Mouse (Mus musculus) kidney, adult 11 months (tissue): ENCODE results near the gene Mak.
A peak's percentile ranks its signal among the peaks of the same experiment; 100 is the strongest.
"Not testable (repeated sequence)": the region's sequence is repeated elsewhere in the genome, so short reads cannot be mapped to it uniquely, and the experiment has no call there.

Experiments
- DNase-seq: peaks from one replicate; pipeline ENCODE4 v3.0.0; 2022

Gene Mak

DNA sequence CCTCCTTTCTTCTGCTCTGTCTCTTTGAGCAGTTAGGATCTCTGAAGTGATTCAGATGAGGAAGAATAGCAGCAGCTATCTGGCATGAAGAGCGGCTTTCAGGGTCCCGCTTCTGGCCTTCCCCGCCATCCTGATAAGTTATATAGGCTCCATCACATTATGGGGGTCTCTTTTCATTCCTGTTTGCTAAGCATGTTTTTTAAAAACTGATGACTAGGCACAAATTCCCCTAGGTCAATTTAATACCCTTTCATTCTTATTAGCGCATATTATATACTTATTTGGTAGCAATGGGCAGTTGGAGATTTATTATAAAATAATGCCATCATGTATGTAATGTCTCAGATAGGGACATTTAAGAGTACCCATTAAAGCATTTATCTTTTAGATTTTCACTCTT lies 11.9 kb downstream of the Mak start:
- DNase-seq = no peak

GRCm38 (mm10) chr13:41051965-41052364 lies 27.5 kb downstream of the Mak start:
- DNase-seq = no peak

- DNase-seq = no peak
These were observed 32.2 kb downstream of the Mak start for GRCm38 (mm10) chr13:41047280-41047679.

- no peak for DNase-seq
These were observed 33.6 kb downstream of the Mak start for GRCm38 (mm10) chr13:41045901-41046300.

DNA sequence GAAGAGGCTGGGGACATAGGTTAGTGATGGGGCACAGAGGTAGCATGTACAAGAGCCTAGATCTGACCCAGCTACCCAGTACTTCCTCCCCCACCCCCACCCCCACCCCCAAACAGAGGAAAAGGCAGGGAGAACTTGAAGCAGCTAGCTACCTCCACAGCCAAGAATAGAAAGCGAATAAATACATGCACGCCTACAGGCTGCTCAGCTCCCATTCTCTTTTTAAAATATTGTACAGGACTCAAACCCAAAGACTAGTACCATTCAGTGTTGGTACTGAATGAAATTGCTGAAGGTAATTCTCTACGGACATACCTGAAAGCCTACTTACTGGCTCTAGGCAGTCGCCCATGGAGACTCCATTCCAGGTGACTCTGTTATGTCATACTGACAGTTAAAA lies 37.0 kb downstream of the Mak start:
- no peak for DNase-seq

DNA sequence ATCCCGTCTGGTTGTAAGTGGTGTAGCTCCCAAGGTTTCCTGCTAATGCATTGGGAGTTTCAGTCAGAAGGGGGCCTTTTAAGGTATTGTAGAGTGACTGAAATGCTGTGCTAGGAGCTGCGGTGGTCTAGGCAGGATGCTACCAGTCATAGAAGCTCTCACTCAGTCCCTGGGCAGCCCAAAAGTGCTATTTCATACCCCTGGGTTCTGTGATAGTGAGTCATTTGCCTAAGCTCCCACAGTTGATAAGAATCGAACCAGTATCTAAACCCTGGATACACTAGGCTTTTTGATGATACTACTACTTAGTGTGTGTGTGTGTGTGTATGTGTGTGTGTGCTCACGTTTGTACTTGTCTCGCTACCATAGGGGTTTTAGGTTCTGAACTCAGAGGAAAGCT lies 49.4 kb downstream of the Mak start:
- no peak for DNase-seq

GRCm38 (mm10) chr13:41022099-41022498 lies 57.4 kb downstream of the Mak start:
- DNase-seq = no peak

- DNase-seq = no peak
These were observed 57.9 kb downstream of the Mak start for GRCm38 (mm10) chr13:41021607-41022006.

GRCm38 (mm10) chr13:41020494-41020893 lies 59.0 kb downstream of the Mak start:
- DNase-seq = no peak

GRCm38 (mm10) chr13:41018756-41019591 lies 60.5 kb downstream of the Mak start:
- no peak for DNase-seq

DNA sequence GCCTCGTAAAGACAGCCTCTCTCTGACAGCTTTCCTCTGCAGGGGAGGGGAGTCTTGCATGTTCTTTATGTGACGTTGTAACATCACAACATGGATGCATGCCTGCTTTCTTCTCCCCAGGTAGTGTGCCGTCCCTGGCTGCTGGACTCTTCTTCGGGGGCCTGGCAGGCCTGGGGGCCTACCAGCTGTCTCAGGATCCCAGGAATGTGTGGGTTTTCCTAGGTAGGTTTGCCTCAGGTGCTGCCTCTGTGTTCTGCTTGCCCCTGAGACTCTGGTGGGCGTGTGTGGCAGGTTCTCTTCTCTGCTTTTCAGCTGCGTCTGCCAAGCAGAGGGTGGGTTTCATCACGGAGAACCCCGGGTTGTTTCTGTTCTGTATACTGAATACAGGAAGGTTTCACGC lies 61.3 kb downstream of the Mak start:
- DNase-seq = no peak

GRCm38 (mm10) chr13:41017832-41018231 lies 61.7 kb downstream of the Mak start:
- DNase-seq = no peak

DNA sequence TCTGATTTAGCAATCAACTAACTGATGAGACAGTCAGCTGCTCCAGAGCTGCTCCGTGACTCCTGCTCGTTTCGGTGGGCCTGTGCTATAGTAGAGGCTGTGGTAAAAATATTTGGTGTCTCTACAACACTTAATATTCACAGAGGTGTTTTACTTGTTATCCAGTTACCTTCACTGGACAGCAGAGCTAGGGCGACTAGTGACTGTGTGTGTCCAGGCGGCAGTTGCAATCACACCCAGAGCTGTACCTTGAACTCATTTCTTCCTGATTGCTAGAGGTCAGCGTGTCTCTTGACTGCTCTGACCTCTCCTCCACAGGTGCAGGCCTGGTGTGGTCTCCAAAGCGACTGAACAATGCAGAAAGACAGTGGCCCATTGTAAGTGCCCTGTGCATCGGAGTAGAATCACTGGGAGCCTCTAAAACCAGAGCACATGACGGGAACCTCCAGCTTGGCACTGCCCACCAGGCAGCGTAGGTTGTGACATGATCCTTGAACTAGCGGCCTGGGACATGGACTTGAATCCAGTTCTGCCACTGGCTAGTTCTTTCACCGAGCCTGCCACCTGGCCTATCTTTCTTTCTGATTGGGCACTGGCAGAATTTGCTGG lies 62.6 kb downstream of the Mak start:
- peak; percentile 33 for DNase-seq

DNA sequence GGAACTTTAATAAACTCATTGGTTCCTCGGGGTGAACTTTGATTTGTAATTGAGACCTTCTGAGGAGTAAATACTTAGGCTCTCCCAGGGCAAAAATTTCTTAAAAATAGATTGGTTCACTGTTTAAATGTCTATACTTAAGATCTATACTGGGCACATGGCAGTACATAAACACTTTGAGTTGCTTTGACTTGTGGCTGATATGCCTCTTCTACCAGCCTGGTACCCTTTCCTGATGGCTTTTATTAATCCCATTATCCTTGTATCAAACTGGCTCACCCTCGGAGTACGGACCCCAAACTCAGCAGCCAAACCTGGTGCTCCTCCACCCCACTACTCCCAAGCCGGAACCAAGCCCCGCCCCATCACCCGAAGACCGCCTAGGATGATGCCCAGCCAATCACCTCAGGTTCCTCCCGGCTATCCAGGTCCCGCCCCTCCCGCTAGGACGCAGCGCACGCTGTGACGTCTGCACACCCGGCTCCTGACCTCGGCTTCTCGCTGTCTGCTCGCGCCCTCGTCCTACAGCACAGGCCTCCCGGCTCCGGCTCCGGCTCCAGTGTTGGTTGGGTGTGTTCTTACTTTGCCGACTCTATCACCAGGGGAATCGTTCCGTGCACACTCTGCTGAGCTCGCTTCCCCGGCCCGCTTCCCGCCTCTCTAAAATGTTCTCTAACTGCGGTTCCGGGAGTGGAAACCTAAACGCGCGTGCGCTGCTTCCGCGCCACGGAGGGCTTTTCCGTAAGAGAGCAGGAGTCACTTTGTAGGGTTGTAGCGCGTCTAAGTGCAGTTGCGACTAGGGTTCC lies 63.5 kb downstream of the Mak start, which contains the start of gene Tmem14c:
Gene Tmem14c (plus strand): TSS at position 464 of the 806 bp plus-strand sequence.
- peak; percentile 94 for DNase-seq

DNA sequence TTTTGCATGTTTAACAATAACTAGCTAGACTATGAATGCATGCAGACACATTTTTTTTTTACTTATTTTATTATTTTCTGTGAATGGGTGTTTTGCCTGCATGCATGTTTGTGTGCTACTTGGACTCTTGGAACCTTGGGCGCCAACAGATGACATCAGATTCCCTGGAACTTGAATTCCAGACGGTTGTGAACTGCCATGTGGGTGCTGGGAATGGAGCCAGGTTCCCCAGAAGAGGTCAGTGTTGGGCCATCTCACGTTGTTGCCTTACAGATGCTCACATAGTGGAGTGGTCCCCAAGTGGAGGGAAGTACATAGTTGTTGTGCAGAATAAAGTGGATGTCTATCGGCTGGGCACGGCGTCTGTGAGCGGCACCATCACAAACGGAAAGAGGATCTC lies 70.6 kb downstream of the Mak start:
- DNase-seq = no peak

DNA sequence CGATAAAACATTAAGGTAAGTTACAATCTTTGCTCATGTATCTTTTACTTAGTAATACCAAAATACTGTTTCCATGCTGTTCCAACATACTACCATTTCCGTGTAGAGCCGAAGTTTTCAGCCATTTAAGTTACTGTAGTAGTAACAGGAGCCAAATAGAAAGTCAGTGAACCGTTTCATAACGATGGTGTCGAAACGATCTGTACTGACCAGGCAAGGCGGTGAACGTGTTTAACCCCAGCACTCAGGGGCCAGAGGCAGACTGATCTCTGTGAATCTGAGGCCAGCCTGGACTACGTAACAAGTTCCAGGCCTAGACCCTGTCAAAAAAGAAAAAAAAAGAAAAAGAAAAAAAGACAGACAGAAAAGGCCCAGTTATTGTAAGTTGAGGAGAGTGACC lies 71.2 kb downstream of the Mak start:
- DNase-seq = peak; percentile 11

GRCm38 (mm10) chr13:41006244-41006643 lies 73.3 kb downstream of the Mak start:
- peak; percentile 15 for DNase-seq

DNA sequence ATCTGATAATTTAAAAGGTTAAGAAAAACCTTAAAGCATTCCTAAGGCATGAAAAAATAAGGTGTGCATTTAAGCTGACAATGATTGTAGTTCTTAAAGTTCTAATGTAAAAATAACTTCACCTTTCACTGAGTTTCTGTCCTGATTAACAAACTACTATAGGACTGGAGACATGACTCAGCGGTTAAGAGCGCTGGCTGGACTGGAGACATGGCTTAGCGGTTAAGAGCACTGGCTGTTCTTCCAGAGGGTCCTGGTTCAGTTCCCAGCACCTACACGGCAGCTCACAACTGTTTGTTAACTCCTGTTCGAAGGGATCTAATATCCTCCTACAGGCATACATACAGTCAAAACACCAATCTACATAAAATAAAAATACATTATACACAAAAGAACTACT lies 77.5 kb downstream of the Mak start:
- no peak for DNase-seq

DNA sequence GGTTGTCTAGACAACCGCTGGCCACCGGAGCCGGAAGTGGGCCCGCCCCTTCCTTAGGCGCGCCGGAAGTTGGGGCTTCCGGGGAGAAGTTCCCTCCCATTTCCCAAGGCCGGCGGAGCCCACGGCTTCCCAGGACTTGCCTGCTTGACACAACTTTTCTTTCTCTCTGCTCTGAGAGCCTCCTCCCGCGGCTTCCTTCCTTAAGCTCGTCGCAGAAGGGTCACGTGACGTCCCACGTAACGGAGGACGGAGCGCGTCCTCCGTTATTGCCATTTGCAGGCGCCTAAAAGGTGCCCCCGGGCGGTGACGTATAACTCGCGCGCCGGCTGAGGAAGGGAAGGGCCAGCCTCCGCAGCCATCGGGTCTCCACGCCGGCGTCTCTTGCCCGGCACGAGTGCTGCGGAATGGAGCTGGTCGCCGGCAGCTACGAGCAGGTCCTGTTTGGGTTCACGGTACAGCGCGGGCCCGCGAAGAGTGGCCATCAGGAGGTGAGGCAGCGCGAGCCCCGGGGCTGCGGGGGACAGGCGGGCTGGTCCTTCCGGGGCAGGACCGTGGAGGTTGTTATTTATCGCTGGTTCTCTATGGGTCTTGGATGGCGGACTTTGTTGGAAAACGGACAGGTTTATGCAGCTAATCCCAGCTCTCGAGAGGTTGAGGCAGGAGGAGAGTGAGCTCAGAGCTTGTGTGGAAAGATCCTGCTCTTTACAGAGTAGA lies 78.4 kb downstream of the Mak start, which contains the start of gene Pak1ip1:
Gene Pak1ip1 (plus strand): TSS at position 98 of the 714 bp plus-strand sequence.
- peak; percentile 89 for DNase-seq

- DNase-seq = peak; percentile 26
These were observed 79.2 kb downstream of the Mak start for GRCm38 (mm10) chr13:41000140-41000925.

- DNase-seq = not testable (repeated sequence)
These were observed 81.0 kb downstream of the Mak start for GRCm38 (mm10) chr13:40998537-40998936.
